Mouse (Mus musculus): Measurements from ENCODE around the gene Vmn1r210.
"Not testable (repeated sequence)": the region's sequence is repeated elsewhere in the genome, so short reads cannot be mapped to it uniquely, and the experiment has no call there.

The Vmn1r210 gene

GRCm38 (mm10) chr13:22831248-22831647, at the start of gene Vmn1r210:
Vmn1r210 (minus strand) TSS chr13:22831348.
- no peak for DNase-seq (ENCODE audit: inconsistent ontology term)

GRCm38 (mm10) chr13:22879257-22879656, 48.1 kb upstream of the Vmn1r210 start:
- DNase-seq (ENCODE audit: inconsistent ontology term), result no peak

- DNase-seq (ENCODE audit: inconsistent ontology term), result no peak
Measured at GRCm38 (mm10) chr13:22857461-22857860, 26.3 kb upstream of the Vmn1r210 start, which contains the start of gene Vmn1r211. Vmn1r211 (minus strand) TSS chr13:22857561.

- no peak for DNase-seq (ENCODE audit: inconsistent ontology term)
Measured at GRCm38 (mm10) chr13:22854760-22855159, 23.6 kb upstream of the Vmn1r210 start.

- no peak for DNase-seq (ENCODE audit: inconsistent ontology term)
Measured at GRCm38 (mm10) chr13:22846798-22847197, 15.7 kb upstream of the Vmn1r210 start.

GRCm38 (mm10) chr13:22844304-22844703, 13.2 kb upstream of the Vmn1r210 start:
- not testable (repeated sequence) for DNase-seq (ENCODE audit: inconsistent ontology term)

GRCm38 (mm10) chr13:22829395-22829794, 1.8 kb downstream of the Vmn1r210 start:
- DNase-seq (ENCODE audit: inconsistent ontology term), result not testable (repeated sequence)

- not testable (repeated sequence) for DNase-seq (ENCODE audit: inconsistent ontology term)
Measured at GRCm38 (mm10) chr13:22821601-22822000, 9.5 kb downstream of the Vmn1r210 start.

- DNase-seq (ENCODE audit: inconsistent ontology term), result not testable (repeated sequence)
Measured at GRCm38 (mm10) chr13:22809582-22809981, 21.6 kb downstream of the Vmn1r210 start, which contains the start of gene Vmn1r209. Vmn1r209 (minus strand) TSS chr13:22809682.

- not testable (repeated sequence) for DNase-seq (ENCODE audit: inconsistent ontology term)
Measured at GRCm38 (mm10) chr13:22788096-22788495, 43.1 kb downstream of the Vmn1r210 start.

GRCm38 (mm10) chr13:22784159-22784558, 47.0 kb downstream of the Vmn1r210 start:
- DNase-seq (ENCODE audit: inconsistent ontology term), result not testable (repeated sequence)

- not testable (repeated sequence) for DNase-seq (ENCODE audit: inconsistent ontology term)
Measured at GRCm38 (mm10) chr13:22777300-22777699, 53.8 kb downstream of the Vmn1r210 start, which contains the start of gene Vmn1r208. Vmn1r208 (minus strand) TSS chr13:22777400.

All from Muller cell, postnatal 12 days (primary cell).